In the genomic region with DNA sequence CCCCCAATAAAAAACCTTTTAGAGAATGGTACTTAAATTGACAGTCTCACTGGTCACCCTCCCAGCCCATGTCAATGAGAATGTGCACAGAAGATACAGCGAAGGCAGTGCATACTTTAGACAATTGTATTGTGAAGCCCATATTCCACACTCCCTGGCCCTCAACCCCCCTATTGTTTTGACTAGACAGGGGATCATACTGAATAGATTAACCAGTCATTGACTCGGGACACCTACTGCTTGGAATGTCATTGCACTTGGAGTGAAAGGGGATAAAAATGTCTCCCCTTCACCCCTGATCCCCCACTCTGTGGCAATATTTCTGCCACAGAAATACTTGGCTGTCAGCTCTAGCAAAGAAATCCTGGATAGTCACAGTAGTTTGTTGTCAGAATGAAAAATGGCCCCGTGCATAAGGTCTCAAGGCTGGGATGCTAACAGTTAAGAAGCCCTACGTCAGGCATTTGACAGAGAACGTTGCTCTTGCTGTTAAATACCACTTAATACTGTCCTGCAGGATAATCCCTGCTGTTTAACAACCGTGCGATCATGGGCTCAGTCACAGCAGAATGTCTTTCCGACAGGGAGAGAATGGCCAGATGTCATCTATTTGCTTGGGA, we compare ENCODE assay signal across 13 mouse cellular contexts.
DNase-seq lines count a peak whose midpoint lies in the region; ATAC-seq and TF ChIP-seq lines count a peak whose summit lies in the region.
"Had no signal": no experiment of that assay in that cellular context is flagged by ENCODE, and none has a peak within 500 bp of the region (broad histone marks: within the 10 kb centered on the region; RNA-seq: fewer than 3 reads in every experiment).

No protein-coding gene starts in this region.

- H3K4me2 ChIP-seq in kidney, embryonic 14.5 days (replicated peaks; ENCODE audit: low read depth, low read length): no peak overlapping the region
- no peak overlapping the region for H3K4me2 ChIP-seq in embryonic facial prominence, embryonic 14.5 days (ENCODE audit: low read depth, low read length)
- H3K4me2 ChIP-seq in neural tube, embryonic 15.5 days: peak overlapping the region; percentile 20
- H3K4me2 ChIP-seq: embryonic facial prominence, embryonic 13.5 days had no signal

- no peak for DNase-seq in kidney, adult 18-20 months
- peak; percentile 50 for DNase-seq in embryonic facial prominence, embryonic 14.5 days (ENCODE audit: low spot score)
- DNase-seq in mesoderm, embryonic 11.5 days (ENCODE audit: low read depth, low spot score): peak; percentile 93
- no peak for DNase-seq in layer of hippocampus, adult 2 months (ENCODE audit: low spot score in 2 of 2)
- DNase-seq: adrenal gland, postnatal 36 days; cerebellum, adult 11-12 months; kidney, postnatal 25 days; left cerebral cortex, postnatal 4 days; lung, adult 2 months had no signal

- no peak overlapping the region for H3K27ac ChIP-seq in kidney, embryonic 14.5 days (ENCODE audit: low read depth, low read length)
- H3K27ac ChIP-seq in embryonic facial prominence, embryonic 14.5 days (replicated peaks; ENCODE audit: low read depth, low read length): no peak overlapping the region
- H3K27ac ChIP-seq in neural tube, embryonic 15.5 days (replicated peaks): no peak overlapping the region
- H3K27ac ChIP-seq in layer of hippocampus, adult 2 months: no peak overlapping the region
- H3K27ac ChIP-seq: embryonic facial prominence, embryonic 13.5 days had no signal

- H3K9ac ChIP-seq in kidney, embryonic 14.5 days (ENCODE audit: low read depth, low read length): no peak overlapping the region
- H3K9ac ChIP-seq in embryonic facial prominence, embryonic 14.5 days (ENCODE audit: low read depth, low read length): no peak overlapping the region
- H3K9ac ChIP-seq in neural tube, embryonic 15.5 days (replicated peaks): no peak overlapping the region
- H3K9ac ChIP-seq: embryonic facial prominence, embryonic 13.5 days had no signal

- no peaks in the 10 kb centered on the region for H3K9me3 ChIP-seq in kidney, embryonic 14.5 days (ENCODE audit: control insufficient read depth, low read length)
- no peaks in the 10 kb centered on the region for H3K9me3 ChIP-seq in embryonic facial prominence, embryonic 14.5 days (ENCODE audit: control insufficient read depth, low read length)
- H3K9me3 ChIP-seq in neural tube, embryonic 15.5 days (replicated peaks): no peaks in the 10 kb centered on the region
- H3K9me3 ChIP-seq: embryonic facial prominence, embryonic 13.5 days had no signal

- H3K36me3 ChIP-seq in kidney, embryonic 14.5 days (ENCODE audit: control insufficient read depth, insufficient read depth, low read length): no peaks in the 10 kb centered on the region
- H3K36me3 ChIP-seq in embryonic facial prominence, embryonic 14.5 days (ENCODE audit: control insufficient read depth, insufficient read depth, low read length): no peaks in the 10 kb centered on the region
- no peaks in the 10 kb centered on the region for H3K36me3 ChIP-seq in neural tube, embryonic 15.5 days
- H3K36me3 ChIP-seq: embryonic facial prominence, embryonic 13.5 days had no signal

- H3K4me3 ChIP-seq in kidney, embryonic 14.5 days (ENCODE audit: low read length): no peak overlapping the region
- H3K4me3 ChIP-seq in embryonic facial prominence, embryonic 14.5 days (ENCODE audit: low read depth, low read length): no peak overlapping the region
- no peak overlapping the region for H3K4me3 ChIP-seq in neural tube, embryonic 15.5 days (replicated peaks)
- H3K4me3 ChIP-seq in layer of hippocampus, adult 2 months: no peak overlapping the region
- H3K4me3 ChIP-seq: embryonic facial prominence, embryonic 13.5 days had no signal

- WGBS in kidney, embryonic 14.5 days: 10% methylated on average over 8 of the region's 8 CpGs
- 11% methylated on average over 8 of the region's 8 CpGs for WGBS in embryonic facial prominence, embryonic 14.5 days
- 5% methylated on average over 8 of the region's 8 CpGs for WGBS in neural tube, embryonic 15.5 days

- no peak for TF ChIP-seq CTCF in layer of hippocampus, adult 2 months (conservative IDR thresholded peaks at IDR 0.05)

- peak; percentile 64; the same call in 1 of the 2 replicates for ATAC-seq in kidney, embryonic 14.5 days (ENCODE audit: low FRiP score, low TSS enrichment)
- ATAC-seq in embryonic facial prominence, embryonic 14.5 days (ENCODE audit: low read depth): no peak; the same call in 1 of the 2 replicates
- no peak for ATAC-seq in neural tube, embryonic 15.5 days (ENCODE audit: low FRiP score)
- ATAC-seq in erythroblast, adult 5-6 weeks (replicated peaks; ENCODE audit: low FRiP score, poor library complexity, severe bottlenecking): no peak

- H3K4me1 ChIP-seq in kidney, embryonic 14.5 days (ENCODE audit: control insufficient read depth, insufficient read depth, low read length): no peaks in the 10 kb centered on the region; the same call in 1 of the 2 replicates
- H3K4me1 ChIP-seq in embryonic facial prominence, embryonic 14.5 days (ENCODE audit: control insufficient read depth, insufficient read depth, low read length): peaks cover 14% of the 10 kb centered on the region; the same call in 1 of the 2 replicates
- H3K4me1 ChIP-seq in neural tube, embryonic 15.5 days: peaks cover 15% of the 10 kb centered on the region

- no peaks in the 10 kb centered on the region for H3K27me3 ChIP-seq in kidney, embryonic 14.5 days (ENCODE audit: control insufficient read depth, insufficient read depth, low read length)
- H3K27me3 ChIP-seq in embryonic facial prominence, embryonic 14.5 days (replicated peaks; ENCODE audit: control insufficient read depth, insufficient read depth, low read length): peaks cover 5% of the 10 kb centered on the region; the same call in 1 of the 2 replicates
- 0 out of 2 replicates have a peak, but pooled peaks cover 2% of the 10 kb centered on the region for H3K27me3 ChIP-seq in neural tube, embryonic 15.5 days (replicated peaks)
- H3K27me3 ChIP-seq: embryonic facial prominence, embryonic 13.5 days had no signal

Comparison
In these comparisons a context has a peak if more than half of its experiments do, and no peak if none do; other contexts are left out.
1. DNase-seq: peak in embryonic facial prominence, embryonic 14.5 days (single experiment) and mesoderm, embryonic 11.5 days (single experiment); none in kidney, adult 18-20 months (single experiment) and layer of hippocampus, adult 2 months (0 of 2).